Mouse (Mus musculus) brain, embryonic 14.5 days (tissue): ENCODE results near the gene Ankrd11.

ENCODE experiments used
- CTCF ChIP-seq: fragments of 200-500 bp; IDR thresholded peaks from 2 replicates; pipeline ENCODE4 v1.5.1; 2012; ENCODE audit warnings: inconsistent platforms, mild to moderate bottlenecking, moderate library complexity, borderline replicate concordance; ENCODE audit not compliant: insufficient read depth, insufficient read length; ENCODE audit errors: extremely low read depth
- POLR2A ChIP-seq: fragments of 200-500 bp; IDR thresholded peaks from 2 replicates; pipeline ENCODE4 v1.6.1; 2012; ENCODE audit warnings: mild to moderate bottlenecking, inconsistent platforms, borderline replicate concordance; ENCODE audit not compliant: poor library complexity, insufficient read depth, insufficient read length, severe bottlenecking; ENCODE audit errors: extremely low read depth

DNA sequence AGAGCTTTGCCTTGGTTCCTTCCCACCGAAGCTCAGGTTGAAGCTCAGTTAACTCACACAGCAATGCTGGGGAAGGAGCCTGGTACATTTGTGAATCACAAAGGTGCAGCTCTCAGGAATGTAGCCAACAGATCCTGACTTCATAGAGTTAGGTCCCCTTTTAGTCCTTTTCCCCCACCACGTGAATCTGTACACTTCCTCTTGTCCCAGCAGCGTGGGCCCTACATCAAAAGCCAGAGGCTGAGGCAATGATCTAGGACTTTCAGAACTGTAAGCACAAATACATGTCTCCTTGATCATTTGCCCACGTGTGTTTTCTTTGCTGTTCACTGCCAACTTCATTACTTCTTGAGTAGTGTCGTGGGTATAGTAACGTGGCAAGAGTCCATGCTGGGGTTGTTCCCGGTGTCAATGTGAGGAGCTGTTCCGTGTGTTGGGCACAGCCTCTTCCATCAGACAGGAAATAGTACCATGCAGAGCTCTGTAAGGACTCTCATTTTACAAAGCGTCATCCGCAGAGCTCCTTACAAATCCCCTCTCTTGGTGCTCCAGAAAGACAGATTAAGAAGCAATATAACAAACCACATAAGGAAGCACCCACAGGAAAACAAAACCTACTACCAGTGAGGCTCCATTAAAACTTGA, 62.1 kb downstream of the Ankrd11 start:
- TF ChIP-seq CTCF (no peak), POLR2A (no peak)
